Mouse (Mus musculus) layer of hippocampus, adult 9-11 months (tissue): ENCODE measurements at regions not wholly inside any gene's neighbourhood (a gene's known extent, or its start where the extent isn't known, plus 50 kb on each side); places are given as distances from the start of the nearest gene placed in this dataset.

Source experiments
- DNase-seq: peaks from one replicate; pipeline ENCODE4 v3.0.0; 2022

DNA sequence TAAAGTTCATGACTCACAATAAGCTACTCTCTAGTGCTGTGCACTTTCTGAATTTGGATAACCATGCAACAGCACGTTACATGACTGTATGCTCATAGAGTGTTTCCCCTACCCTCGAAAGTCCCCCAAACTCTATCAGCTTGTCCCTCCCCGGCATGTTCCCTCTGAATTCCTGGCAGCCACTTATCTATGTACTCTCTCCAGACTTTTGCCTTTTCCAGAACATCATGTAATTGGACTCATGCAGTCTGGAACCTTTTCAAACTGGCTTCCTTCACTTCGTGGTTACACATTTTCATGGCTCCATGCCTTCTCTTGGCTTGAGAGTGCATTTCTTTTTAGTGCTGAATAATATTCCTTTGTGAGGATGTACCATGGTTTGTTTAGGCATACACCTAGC lies 436.8 kb upstream of the Kif2a start:
- DNase-seq: no peak

GRCm38 (mm10) chr13:107457270-107457669 lies 435.3 kb upstream of the Kif2a start:
- DNase-seq: no peak

DNA sequence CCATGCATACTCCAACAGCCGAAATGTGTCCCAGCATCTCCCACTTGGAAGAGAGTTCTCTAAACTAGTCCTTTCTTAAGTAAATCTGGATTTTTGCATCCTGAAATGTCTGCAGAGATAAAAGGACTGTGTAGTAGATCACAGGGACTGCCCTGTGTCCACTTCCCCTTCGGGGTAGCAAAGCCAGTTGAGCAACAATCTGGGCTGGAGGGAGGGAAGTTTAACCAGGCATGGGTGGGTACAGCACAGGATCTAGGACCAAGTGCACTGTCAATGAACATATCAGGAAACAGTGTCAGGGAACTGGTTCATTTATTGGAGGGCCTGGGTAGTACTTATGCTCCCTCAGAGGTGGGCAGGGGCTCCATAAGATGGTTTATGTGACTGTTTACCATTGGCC lies 434.5 kb upstream of the Kif2a start:
- no peak for DNase-seq

GRCm38 (mm10) chr13:107449598-107450179 lies 427.8 kb upstream of the Kif2a start:
- DNase-seq: peak; percentile 80

DNA sequence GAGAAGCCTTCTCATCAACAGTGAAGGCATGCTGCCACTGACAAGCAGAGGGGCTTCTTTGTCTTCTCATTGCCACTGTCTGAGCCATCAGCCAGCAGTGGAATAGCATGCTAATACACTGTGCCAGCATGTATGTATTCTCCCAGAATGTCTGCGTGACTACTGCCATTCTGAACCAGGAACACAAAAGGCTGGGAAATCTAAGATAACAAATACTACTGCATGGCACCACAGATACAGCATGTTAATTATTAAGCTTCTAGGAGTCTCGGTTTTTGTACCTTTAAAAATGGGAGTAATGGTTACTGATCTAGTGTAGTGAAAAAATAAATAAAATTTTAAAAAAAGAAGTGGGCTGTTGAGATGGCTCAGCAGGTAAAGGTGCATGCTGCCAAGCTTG lies 425.9 kb upstream of the Kif2a start:
- DNase-seq: no peak

GRCm38 (mm10) chr13:107419363-107420155 lies 397.6 kb upstream of the Kif2a start:
- DNase-seq: no peak

DNA sequence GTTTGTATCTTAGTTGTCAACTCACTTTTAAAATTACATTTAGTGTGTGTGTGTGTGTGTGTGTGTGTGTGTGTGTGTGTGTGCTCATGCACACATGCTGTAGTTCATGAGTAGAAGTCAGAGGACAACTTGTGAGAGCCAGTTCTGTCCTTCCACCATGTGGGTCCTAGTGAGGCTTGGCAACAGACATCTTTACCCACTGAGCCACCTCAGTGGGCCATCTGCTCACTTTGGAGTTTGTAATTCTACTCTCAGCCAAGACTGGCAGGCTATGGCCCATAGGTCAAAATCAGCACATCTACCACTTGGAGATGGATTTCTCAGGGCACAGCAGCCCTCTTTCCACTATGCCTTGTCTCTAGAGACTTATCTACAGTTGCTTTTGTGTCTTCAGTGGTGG lies 388.3 kb upstream of the Kif2a start:
- no peak for DNase-seq

DNA sequence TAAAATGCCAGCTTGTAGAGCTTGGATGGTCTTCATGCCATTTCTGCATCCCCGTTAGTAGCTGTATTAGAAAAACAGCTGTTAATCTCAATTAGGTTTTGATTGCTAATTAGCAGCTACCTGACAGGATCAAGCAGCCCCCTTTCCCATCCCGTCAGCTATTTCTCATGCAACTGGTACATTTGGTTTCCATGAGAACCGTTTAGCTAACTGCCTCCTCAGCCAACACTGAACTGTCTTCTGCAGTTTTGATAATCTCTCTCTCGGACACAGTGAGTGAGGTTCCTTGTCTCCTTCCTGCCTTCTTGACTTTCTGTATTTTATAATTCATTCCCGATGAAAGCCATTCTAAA lies 385.7 kb upstream of the Kif2a start:
- DNase-seq: no peak

- peak; percentile 73 for DNase-seq
These were observed 385.2 kb upstream of the Kif2a start for GRCm38 (mm10) chr13:107406977-107407673.

DNA sequence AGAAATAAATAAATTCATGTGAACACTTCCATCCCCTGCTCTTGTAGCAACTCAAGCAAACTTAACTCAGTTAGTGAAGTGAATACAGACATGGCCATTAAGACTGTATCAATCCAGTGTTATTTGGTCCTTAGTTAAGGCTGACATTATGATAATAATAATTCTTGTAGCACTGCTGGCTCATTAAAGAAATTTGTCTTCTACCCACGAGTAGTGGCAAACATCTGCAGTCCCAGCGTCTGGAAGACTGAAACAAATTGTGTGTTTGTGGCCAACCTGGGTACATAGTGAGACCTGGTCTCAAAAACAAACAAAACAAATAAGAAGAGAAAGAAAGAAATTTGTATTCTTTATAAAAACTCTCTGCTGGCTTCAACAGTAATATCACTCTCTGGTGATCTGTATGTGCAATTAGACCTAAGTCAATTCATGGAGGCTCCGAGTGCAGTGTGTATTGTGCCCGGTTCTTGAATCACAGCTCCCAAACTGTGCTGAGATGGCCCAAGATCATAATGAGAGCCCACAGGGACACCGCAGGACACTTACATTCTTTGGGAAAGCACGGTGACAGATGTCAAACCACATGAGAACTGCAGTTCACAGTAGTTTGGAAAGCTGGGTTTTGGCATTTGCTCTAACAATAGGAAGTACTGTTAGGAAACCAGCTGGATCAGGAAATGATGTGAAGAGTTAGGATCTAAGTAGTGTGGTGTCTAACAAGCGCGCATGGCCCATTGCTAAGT lies 376.9 kb upstream of the Kif2a start:
- DNase-seq: no peak

DNA sequence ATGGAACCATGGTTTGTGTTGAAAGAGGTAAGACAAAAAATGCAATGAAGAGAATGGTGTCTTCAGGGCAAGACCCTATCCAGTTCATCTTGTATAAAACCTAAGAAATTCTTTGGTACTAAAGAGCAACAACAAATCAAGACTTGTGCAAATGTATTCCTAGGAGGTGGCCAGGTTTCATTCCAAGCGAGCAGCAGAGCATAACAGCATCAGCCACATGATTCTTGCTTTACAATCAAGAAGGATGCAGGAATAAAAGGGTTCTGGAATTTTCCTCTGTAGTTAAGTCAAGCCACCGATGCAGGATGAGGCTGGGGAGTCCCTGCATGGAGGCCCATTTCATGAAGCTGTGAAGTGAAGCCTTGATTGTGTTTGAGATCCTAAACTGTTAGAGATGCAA lies 374.1 kb upstream of the Kif2a start:
- no peak for DNase-seq

- DNase-seq: no peak
These were observed 372.5 kb upstream of the Kif2a start for GRCm38 (mm10) chr13:107394451-107394850.

DNA sequence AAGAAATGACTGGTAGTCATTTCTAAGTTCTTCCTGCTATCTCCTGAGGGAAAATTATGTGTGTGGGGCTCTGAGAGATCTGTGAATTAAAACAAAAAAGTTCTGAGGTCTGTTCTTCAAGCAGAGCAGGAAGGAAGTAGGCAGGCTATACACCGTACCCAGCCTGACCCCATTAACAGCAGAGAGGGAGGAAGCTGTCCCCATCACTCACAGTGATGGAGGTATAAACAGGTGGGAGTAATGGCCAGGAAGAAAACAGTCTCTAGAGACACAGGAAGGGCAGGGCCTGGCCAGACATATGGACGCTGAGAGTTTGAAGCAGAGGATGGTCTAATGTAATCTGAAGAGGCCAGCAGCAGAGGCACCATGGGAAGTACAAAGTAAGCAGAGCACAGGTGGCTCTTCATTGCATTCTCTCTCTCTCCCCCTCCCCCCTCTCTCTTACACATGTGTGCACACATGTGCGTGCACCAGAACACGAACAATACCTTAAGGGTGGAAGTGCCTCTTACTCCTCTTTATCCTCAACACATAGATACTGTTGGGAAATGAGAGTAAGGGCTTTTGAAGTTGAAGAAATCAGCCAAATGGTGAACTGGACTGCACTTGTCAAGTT lies 367.7 kb upstream of the Kif2a start:
- DNase-seq: no peak

DNA sequence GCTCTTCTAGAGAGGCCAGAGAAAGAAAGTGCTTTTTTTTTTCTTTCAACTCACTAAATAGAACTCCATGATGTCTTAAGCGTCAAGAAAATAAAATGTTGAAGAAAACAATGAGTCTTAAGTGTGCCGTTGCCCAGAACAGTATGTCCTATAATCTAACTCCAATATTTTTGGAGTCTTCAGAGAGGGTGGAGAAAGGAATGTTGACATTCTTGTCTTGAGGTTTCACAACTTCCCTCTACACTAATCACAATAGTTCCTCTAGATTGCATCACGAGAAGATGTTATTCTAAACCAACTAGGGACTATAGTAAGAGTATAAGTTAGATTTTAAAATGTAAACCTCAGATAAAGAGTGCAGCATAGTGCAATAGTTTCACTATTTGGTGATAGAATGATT lies 367.1 kb upstream of the Kif2a start:
- no peak for DNase-seq

- DNase-seq: no peak
These were observed 356.1 kb upstream of the Kif2a start for GRCm38 (mm10) chr13:107378076-107378475.

- no peak for DNase-seq
These were observed 350.7 kb upstream of the Kif2a start for GRCm38 (mm10) chr13:107372666-107373065.

GRCm38 (mm10) chr13:107371616-107372582 lies 350.0 kb upstream of the Kif2a start:
- DNase-seq: no peak

- no peak for DNase-seq
These were observed 345.7 kb upstream of the Kif2a start for GRCm38 (mm10) chr13:107367639-107368038.

GRCm38 (mm10) chr13:107365766-107366165 lies 343.8 kb upstream of the Kif2a start:
- DNase-seq: no peak

GRCm38 (mm10) chr13:107365241-107365640 lies 343.3 kb upstream of the Kif2a start:
- DNase-seq: no peak

- peak; percentile 25 for DNase-seq
These were observed 341.1 kb upstream of the Kif2a start for GRCm38 (mm10) chr13:107362806-107363687.
